Mouse (Mus musculus): Measurements from ENCODE around the gene Ung. TPM values are rescaled to one million over a fixed set of nuclear protein-coding genes. Genes with fewer than 3 reads are reported as not detected.

The Ung gene
- polyA plus RNA-seq, 1 experiment from 2014 or later, result 5.4 TPM

- DNase-seq (no peak), ATAC-seq (ENCODE audit: low FRiP score, low TSS enrichment) (no peak)
- H3K4me1 ChIP-seq (ENCODE audit: control insufficient read depth, insufficient read depth, low read length), result no peaks in the 10 kb centered on the region
- WGBS, result 72% methylated on average over 2 of the region's 2 CpGs
- no peak overlapping the region for H3K4me3 ChIP-seq (replicated peaks; ENCODE audit: low read depth, low read length)
- H3K27ac ChIP-seq (replicated peaks; ENCODE audit: low read depth, low read length), result no peak overlapping the region
- no peak overlapping the region for H3K4me2 ChIP-seq (ENCODE audit: low read length)
- no peaks in the 10 kb centered on the region for H3K9me3 ChIP-seq (ENCODE audit: control insufficient read depth, low read length)
- no peak overlapping the region for H3K9ac ChIP-seq (replicated peaks; ENCODE audit: low read length)
- H3K27me3 ChIP-seq (ENCODE audit: control insufficient read depth, insufficient read depth, low read length), result no peaks in the 10 kb centered on the region
- H3K36me3 ChIP-seq (ENCODE audit: control insufficient read depth, insufficient read depth, low read length), result no peaks in the 10 kb centered on the region
Measured at GRCm38 (mm10) chr5:114187108-114187507, 56.9 kb downstream of the Ung start.

Other genes with a start within 250 kb of the Ung start
- gene Coro1c, start 221.6 kb upstream of the Ung start, polyA plus RNA-seq (2014; fragmentation: Nextera tagmentation; extraction: Ambion mirVana), result 133 and 201 TPM in 2 replicates
- 15.5 and 22.4 TPM in 2 replicates for gene Ssh1, start 136.5 kb upstream of the Ung start, polyA plus RNA-seq (2014; fragmentation: Nextera tagmentation; extraction: Ambion mirVana)
- not detected in 2 replicates for gene Dao, start 126.7 kb upstream of the Ung start, polyA plus RNA-seq (2014; fragmentation: Nextera tagmentation; extraction: Ambion mirVana)
- gene Usp30, start 64.9 kb upstream of the Ung start, polyA plus RNA-seq (2014; fragmentation: Nextera tagmentation; extraction: Ambion mirVana), result 16.3 and 20.0 TPM in 2 replicates
- gene Svop, start 38.8 kb upstream of the Ung start, polyA plus RNA-seq (2014; fragmentation: Nextera tagmentation; extraction: Ambion mirVana), result 88.8 and 105 TPM in 2 replicates
- 5.2 and 5.3 TPM in 2 replicates for gene Alkbh2, start 2.2 kb upstream of the Ung start, polyA plus RNA-seq (2014; fragmentation: Nextera tagmentation; extraction: Ambion mirVana)
- gene Acacb, start 16.1 kb downstream of the Ung start, polyA plus RNA-seq (2014; fragmentation: Nextera tagmentation; extraction: Ambion mirVana), result 3.6 and 5.6 TPM in 2 replicates
- 0.36 and 1.5 TPM in 2 replicates for gene Foxn4, start 143.4 kb downstream of the Ung start, polyA plus RNA-seq (2014; fragmentation: Nextera tagmentation; extraction: Ambion mirVana)
- 0.34 and 0.74 TPM in 2 replicates for gene Myo1h, start 158.8 kb downstream of the Ung start, polyA plus RNA-seq (2014; fragmentation: Nextera tagmentation; extraction: Ambion mirVana)

All from midbrain, embryonic 14.5 days (tissue).